In genomic region chr14:48738213-48738612, GRCm38 (mm10) we compare ENCODE assay signal across 19 mouse cellular contexts.
A peak's percentile ranks its signal among the peaks of the same experiment; 100 is the strongest.
DNase-seq lines count a peak whose midpoint lies in the region; ATAC-seq lines count a peak whose summit lies in the region.
"Had no signal": no experiment of that assay in that cellular context is flagged by ENCODE, and none has a peak within 500 bp of the region (broad histone marks: within the 10 kb centered on the region; RNA-seq: fewer than 3 reads in every experiment).

No protein-coding gene starts in this region.

- H3K36me3 ChIP-seq in hindbrain, embryonic 14.5 days (replicated peaks; ENCODE audit: control insufficient read depth, insufficient read depth) = no peaks in the 10 kb centered on the region
- H3K36me3 ChIP-seq in hindbrain, embryonic 11.5 days (ENCODE audit: control insufficient read depth, insufficient read depth, low read length) = no peaks in the 10 kb centered on the region
- H3K36me3 ChIP-seq in forebrain, embryonic 13.5 days (ENCODE audit: poor library complexity, severe bottlenecking) = no peaks in the 10 kb centered on the region
- H3K36me3 ChIP-seq in midbrain, embryonic 13.5 days = no peaks in the 10 kb centered on the region
- H3K36me3 ChIP-seq: embryonic facial prominence, embryonic 13.5 days; hindbrain, embryonic 13.5 days; limb, embryonic 13.5 days; liver, embryonic 15.5 days had no signal

- no peak overlapping the region for H3K9ac ChIP-seq in hindbrain, embryonic 14.5 days
- no peak overlapping the region for H3K9ac ChIP-seq in hindbrain, embryonic 11.5 days (ENCODE audit: low read depth, low read length)
- H3K9ac ChIP-seq in forebrain, embryonic 13.5 days = no peak overlapping the region
- H3K9ac ChIP-seq in midbrain, embryonic 13.5 days (replicated peaks) = 0 out of 2 replicates have a peak overlapping the region, but pooled peaks have one; percentile 21
- H3K9ac ChIP-seq: embryonic facial prominence, embryonic 13.5 days; hindbrain, embryonic 13.5 days; limb, embryonic 13.5 days; liver, embryonic 15.5 days had no signal

- H3K27ac ChIP-seq in hindbrain, embryonic 14.5 days = no peak overlapping the region
- no peak overlapping the region for H3K27ac ChIP-seq in hindbrain, embryonic 11.5 days (ENCODE audit: low read depth, low read length)
- H3K27ac ChIP-seq in forebrain, embryonic 13.5 days = no peak overlapping the region
- peak overlapping the region; percentile 71 for H3K27ac ChIP-seq in midbrain, embryonic 13.5 days
- H3K27ac ChIP-seq: embryonic facial prominence, embryonic 13.5 days; hindbrain, embryonic 13.5 days; kidney, postnatal 0 days; layer of hippocampus, adult 2 months; left cerebral cortex, adult 2 months; limb, embryonic 13.5 days; liver, embryonic 15.5 days had no signal

- WGBS in hindbrain, embryonic 14.5 days = 25% methylated on average over 10 of the region's 10 CpGs
- WGBS in hindbrain, embryonic 11.5 days = 35% methylated on average over 10 of the region's 10 CpGs
- WGBS in forebrain, embryonic 13.5 days = 3% methylated on average over 10 of the region's 10 CpGs
- WGBS in midbrain, embryonic 13.5 days = 9% methylated on average over 10 of the region's 10 CpGs

- H3K9me3 ChIP-seq in hindbrain, embryonic 14.5 days (ENCODE audit: control insufficient read depth, low read length) = no peaks in the 10 kb centered on the region
- H3K9me3 ChIP-seq in hindbrain, embryonic 11.5 days (ENCODE audit: control insufficient read depth, low read length) = no peaks in the 10 kb centered on the region
- H3K9me3 ChIP-seq in forebrain, embryonic 13.5 days (replicated peaks) = no peaks in the 10 kb centered on the region
- H3K9me3 ChIP-seq in midbrain, embryonic 13.5 days = no peaks in the 10 kb centered on the region
- H3K9me3 ChIP-seq: embryonic facial prominence, embryonic 13.5 days; hindbrain, embryonic 13.5 days; limb, embryonic 13.5 days; liver, embryonic 15.5 days had no signal

- no peak for DNase-seq in hindbrain, embryonic 14.5 days (ENCODE audit: low spot score)
- DNase-seq in hindbrain, embryonic 11.5 days (ENCODE audit: low spot score) = no peak
- DNase-seq in retina, postnatal 7 days (ENCODE audit: low read depth, low spot score) = peak; percentile 34
- no peak for DNase-seq in adrenal gland, postnatal 14 days
- no peak for DNase-seq in thymus, adult 18-20 months
- no peak for DNase-seq in urinary bladder, postnatal 14 days (ENCODE audit: low spot score)
- DNase-seq: kidney, adult 11 months; lung, postnatal 14 days had no signal

- 0 out of 2 replicates have a peak, but pooled peaks have one; percentile 34 for ATAC-seq in hindbrain, embryonic 14.5 days (ENCODE audit: low FRiP score)
- ATAC-seq in hindbrain, embryonic 11.5 days (ENCODE audit: low FRiP score) = no peak
- peak; percentile 83 for ATAC-seq in forebrain, embryonic 13.5 days
- ATAC-seq in midbrain, embryonic 13.5 days = peak; percentile 75

- no peak overlapping the region for H3K4me3 ChIP-seq in hindbrain, embryonic 14.5 days (replicated peaks; ENCODE audit: low read length)
- no peak overlapping the region for H3K4me3 ChIP-seq in hindbrain, embryonic 11.5 days (ENCODE audit: low read depth, low read length)
- H3K4me3 ChIP-seq in forebrain, embryonic 13.5 days = no peak overlapping the region
- no peak overlapping the region for H3K4me3 ChIP-seq in midbrain, embryonic 13.5 days (replicated peaks)
- H3K4me3 ChIP-seq: embryonic facial prominence, embryonic 13.5 days; hindbrain, embryonic 13.5 days; layer of hippocampus, adult 2 months; left cerebral cortex, adult 2 months; limb, embryonic 13.5 days; liver, embryonic 15.5 days; megakaryocyte, embryonic 14.5 days had no signal

- no peaks in the 10 kb centered on the region for H3K4me1 ChIP-seq in hindbrain, embryonic 14.5 days (replicated peaks; ENCODE audit: control insufficient read depth, insufficient read depth, low read length)
- no peaks in the 10 kb centered on the region for H3K4me1 ChIP-seq in hindbrain, embryonic 11.5 days (replicated peaks; ENCODE audit: control insufficient read depth, insufficient read depth, low read length)
- H3K4me1 ChIP-seq in forebrain, embryonic 13.5 days = peaks cover 28% of the 10 kb centered on the region
- H3K4me1 ChIP-seq in midbrain, embryonic 13.5 days (replicated peaks) = peaks cover 60% of the 10 kb centered on the region
- H3K4me1 ChIP-seq: limb, embryonic 13.5 days; liver, embryonic 15.5 days; megakaryocyte, embryonic 14.5 days had no signal

- no peak overlapping the region for H3K4me2 ChIP-seq in hindbrain, embryonic 14.5 days (replicated peaks)
- H3K4me2 ChIP-seq in hindbrain, embryonic 11.5 days (replicated peaks; ENCODE audit: low read depth, low read length) = no peak overlapping the region
- peak overlapping the region; percentile 42 for H3K4me2 ChIP-seq in forebrain, embryonic 13.5 days
- H3K4me2 ChIP-seq in midbrain, embryonic 13.5 days (replicated peaks) = peak overlapping the region; percentile 40
- H3K4me2 ChIP-seq: embryonic facial prominence, embryonic 13.5 days; hindbrain, embryonic 13.5 days; limb, embryonic 13.5 days; liver, embryonic 15.5 days had no signal

- peaks cover 2% of the 10 kb centered on the region; the same call in 1 of the 2 replicates for H3K27me3 ChIP-seq in hindbrain, embryonic 14.5 days (ENCODE audit: control insufficient read depth, insufficient read depth, low read length)
- H3K27me3 ChIP-seq in hindbrain, embryonic 11.5 days (ENCODE audit: control insufficient read depth, insufficient read depth, low read length) = no peaks in the 10 kb centered on the region
- H3K27me3 ChIP-seq in forebrain, embryonic 13.5 days = peaks cover 50% of the 10 kb centered on the region
- no peaks in the 10 kb centered on the region for H3K27me3 ChIP-seq in midbrain, embryonic 13.5 days
- H3K27me3 ChIP-seq: CH12.LX; embryonic facial prominence, embryonic 13.5 days; limb, embryonic 13.5 days; liver, embryonic 15.5 days; megakaryocyte, embryonic 14.5 days had no signal

Comparison
In these comparisons a context has a peak if more than half of its experiments do, and no peak if none do; other contexts are left out.
1. H3K4me2 ChIP-seq: peak in forebrain, embryonic 13.5 days (single experiment) and midbrain, embryonic 13.5 days (single experiment); none in hindbrain, embryonic 14.5 days (single experiment) and hindbrain, embryonic 11.5 days (single experiment).